Mouse (Mus musculus) intestine, postnatal 0 days (tissue): Measurements from ENCODE around the gene Patl2. TPM values are rescaled to one million over a fixed set of nuclear protein-coding genes. Genes with fewer than 3 reads are reported as not detected.

Experiments
- ATAC-seq: fragments of 200-750 bp; cut with Nextera tagmentation; 2 replicates; pipeline ENCODE4 v1.8.0; 2017; ENCODE audit warnings: mild to moderate bottlenecking, moderate TSS enrichment, moderate library complexity
- H3K27ac ChIP-seq: fragments of 300-500 bp; sonication (generic); 2 replicates; pipeline ENCODE4 v1.5.1; 2014; ENCODE audit warnings: mild to moderate bottlenecking, low read depth, low read length, moderate library complexity
- H3K27me3 ChIP-seq: fragments of 300-500 bp; sonication (generic); replicated peaks from 2 replicates; pipeline ENCODE4 v1.6.1; 2014; ENCODE audit warnings: low read length, mixed read lengths; ENCODE audit not compliant: control insufficient read depth, insufficient read depth
- H3K36me3 ChIP-seq: fragments of 300-500 bp; sonication (generic); 2 replicates; pipeline ENCODE4 v1.6.1; 2014; ENCODE audit warnings: mild to moderate bottlenecking, moderate library complexity; ENCODE audit not compliant: control insufficient read depth, insufficient read depth
- H3K4me1 ChIP-seq: fragments of 300-500 bp; sonication (generic); replicated peaks from 2 replicates; pipeline ENCODE4 v1.6.1; 2014; ENCODE audit warnings: antibody characterized with exemption, low read length, mixed read lengths; ENCODE audit not compliant: control insufficient read depth, insufficient read depth
- H3K4me2 ChIP-seq: fragments of 300-500 bp; sonication (generic); replicated peaks from 2 replicates; pipeline ENCODE4 v1.6.1; 2014; ENCODE audit warnings: low read depth, mild to moderate bottlenecking, moderate library complexity
- H3K4me3 ChIP-seq: fragments of 300-500 bp; sonication (generic); 2 replicates; pipeline ENCODE4 v1.5.1; 2014; ENCODE audit warnings: low read depth, low read length
- H3K9ac ChIP-seq: fragments of 300-500 bp; sonication (generic); 2 replicates; pipeline ENCODE4 v1.6.1; 2014; ENCODE audit warnings: mild to moderate bottlenecking, low read depth, low read length
- H3K9me3 ChIP-seq: fragments of 300-500 bp; sonication (generic); 2 replicates; pipeline ENCODE4 v1.6.1; 2016; ENCODE audit warnings: mixed run types; ENCODE audit not compliant: control insufficient read depth
- CTCF ChIP-seq: sonication (generic); IDR thresholded peaks from 2 replicates; pipeline ENCODE4 v1.5.1; 2016; ENCODE audit warnings: low read depth, mild to moderate bottlenecking, control low read depth, antibody characterized with exemption, moderate library complexity
- WGBS: fragments of 180-500 bp; shearing (Covaris S2); extraction: QIAGEN DNeasy Blood & Tissue Kit; methylation state at CpG from one replicate; pipeline ENCODE4 v1.1.7; 2014; 5-methylcytosine and 5-hydroxymethylcytosine counted together
- polyA plus RNA-seq: library from polyadenylated mRNA; unstranded; fragments of >200 nt; fragmentation: Nextera tagmentation; extraction: Ambion mirVana; gene quantifications from 2 replicates; pipeline ENCODE4 v1.2.1, GENCODE M21; 2015

The Patl2 gene
- polyA plus RNA-seq, 1 experiment from 2014 or later, result 0.04 TPM

- TF ChIP-seq CTCF, result no peak
- H3K36me3 ChIP-seq, result peaks cover 32% of the 10 kb centered on the region
- WGBS, result 88% methylated on average over 4 of the region's 4 CpGs
- peak; percentile 75 for ATAC-seq
- H3K27ac ChIP-seq, result no peak overlapping the region
- H3K4me3 ChIP-seq, result no peak overlapping the region
- no peaks in the 10 kb centered on the region; the same call in 1 of the 2 replicates for H3K4me1 ChIP-seq
- no peak overlapping the region for H3K4me2 ChIP-seq
- H3K27me3 ChIP-seq, result no peaks in the 10 kb centered on the region
- H3K9ac ChIP-seq, result no peak overlapping the region
- H3K9me3 ChIP-seq, result no peaks in the 10 kb centered on the region
Observed at GRCm38 (mm10) chr2:122156051-122156700, 29.8 kb downstream of the Patl2 start.

DNA sequence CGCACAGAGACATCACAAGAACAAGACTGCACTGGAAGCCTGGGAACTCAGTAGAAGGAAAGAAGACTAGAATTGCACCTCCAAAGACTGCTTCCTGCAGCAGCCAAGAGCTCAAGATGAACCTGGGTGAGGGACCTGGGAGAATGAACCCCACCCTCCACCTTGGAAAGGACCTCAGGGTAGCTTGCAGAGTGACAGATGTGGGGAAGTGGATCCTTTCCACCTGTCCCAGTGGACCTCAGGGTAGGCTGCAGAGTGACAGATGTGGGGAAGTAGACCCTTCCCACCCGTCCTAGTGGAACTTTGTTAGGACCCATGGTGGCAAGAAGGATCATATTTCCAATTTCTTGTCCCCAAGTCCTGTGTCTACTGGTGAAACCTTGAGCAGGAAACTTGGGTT is 30.7 kb downstream of the Patl2 start:
- H3K4me2 ChIP-seq, result no peak overlapping the region
- WGBS, result 76% methylated on average over 2 of the region's 2 CpGs

GRCm38 (mm10) chr2:122154479-122154878 is 31.5 kb downstream of the Patl2 start:
- Histone ChIP-seq H3K9me3 (no peaks in the 10 kb centered on the region), H3K27ac (no peak overlapping the region), H3K4me3 (no peak overlapping the region), H3K27me3 (no peaks in the 10 kb centered on the region), H3K36me3 (peaks cover 43% of the 10 kb centered on the region), H3K4me1 (no peaks in the 10 kb centered on the region; the same call in 1 of the 2 replicates), H3K4me2 (no peak overlapping the region), H3K9ac (no peak overlapping the region)
- no peak for ATAC-seq
- WGBS, result 91% methylated on average over 2 of the region's 2 CpGs
- no peak for TF ChIP-seq CTCF

More for the DNA sequence above, 30.7 kb downstream of the Patl2 start:
- no peaks in the 10 kb centered on the region for H3K27me3 ChIP-seq
- no peak overlapping the region for H3K9ac ChIP-seq
- H3K27ac ChIP-seq, result no peak overlapping the region
- no peak for ATAC-seq
- TF ChIP-seq CTCF, result no peak
- no peaks in the 10 kb centered on the region for H3K9me3 ChIP-seq
- no peaks in the 10 kb centered on the region; the same call in 1 of the 2 replicates for H3K4me1 ChIP-seq
- H3K4me3 ChIP-seq, result no peak overlapping the region
- peaks cover 41% of the 10 kb centered on the region for H3K36me3 ChIP-seq

DNA sequence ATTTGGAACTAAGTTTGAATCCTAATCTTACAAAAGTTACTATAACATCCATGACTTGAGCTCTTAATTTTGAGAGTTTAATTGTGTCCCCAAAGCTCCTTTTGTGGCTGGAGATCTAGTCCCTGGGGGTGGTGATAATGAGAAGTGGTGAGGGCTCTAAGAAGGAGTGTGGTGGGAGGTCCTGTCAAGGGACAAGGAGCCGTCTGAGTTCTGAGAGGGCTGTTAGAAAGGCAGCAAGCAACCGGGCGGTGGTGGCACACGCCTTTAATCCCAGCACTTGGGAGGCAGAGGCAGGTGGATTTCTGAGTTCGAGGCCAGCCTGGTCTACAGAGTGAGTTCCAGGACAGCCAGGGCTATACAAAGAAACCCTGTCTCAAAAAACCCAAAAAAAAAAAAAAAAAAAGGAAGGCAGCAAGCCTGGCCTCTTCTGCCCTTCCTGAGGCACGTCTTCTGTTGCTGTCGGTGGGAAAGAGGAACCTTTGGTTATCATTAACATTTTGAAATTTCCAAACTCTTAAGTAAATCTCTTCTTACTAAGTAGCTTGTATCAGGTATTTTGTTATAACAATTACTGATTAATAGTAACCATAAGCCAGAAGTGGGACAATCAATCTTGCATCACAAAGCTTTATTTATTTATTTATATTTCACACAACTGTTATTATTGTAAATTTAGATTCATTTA is 32.2 kb downstream of the Patl2 start:
- H3K36me3 ChIP-seq, result peaks cover 43% of the 10 kb centered on the region
- H3K9me3 ChIP-seq, result no peaks in the 10 kb centered on the region
- no peak for ATAC-seq
- no peak overlapping the region for H3K4me3 ChIP-seq
- no peak overlapping the region for H3K9ac ChIP-seq
- no peak overlapping the region for H3K4me2 ChIP-seq
- H3K27me3 ChIP-seq, result no peaks in the 10 kb centered on the region
- no peaks in the 10 kb centered on the region; the same call in 1 of the 2 replicates for H3K4me1 ChIP-seq
- H3K27ac ChIP-seq, result no peak overlapping the region
- TF ChIP-seq CTCF, result no peak
- 87% methylated on average over 6 of the region's 7 CpGs for WGBS

GRCm38 (mm10) chr2:122152850-122153249 is 33.1 kb downstream of the Patl2 start:
- no peak for ATAC-seq
- H3K9ac ChIP-seq, result no peak overlapping the region
- no peak overlapping the region for H3K27ac ChIP-seq
- H3K36me3 ChIP-seq, result peaks cover 43% of the 10 kb centered on the region
- WGBS, result 86% methylated on average over 3 of the region's 3 CpGs
- H3K9me3 ChIP-seq, result no peaks in the 10 kb centered on the region
- H3K4me1 ChIP-seq, result no peaks in the 10 kb centered on the region; the same call in 1 of the 2 replicates
- TF ChIP-seq CTCF, result no peak
- no peak overlapping the region for H3K4me3 ChIP-seq
- no peak overlapping the region for H3K4me2 ChIP-seq
- no peaks in the 10 kb centered on the region for H3K27me3 ChIP-seq

- peak overlapping the region; percentile 68; the same call in 1 of the 2 replicates for H3K4me2 ChIP-seq
- H3K4me3 ChIP-seq, result no peak overlapping the region
- peaks cover 7% of the 10 kb centered on the region; the same call in 1 of the 2 replicates for H3K4me1 ChIP-seq
- no peaks in the 10 kb centered on the region for H3K27me3 ChIP-seq
- no peaks in the 10 kb centered on the region for H3K9me3 ChIP-seq
- 91% methylated on average over 1 of the region's 1 CpGs for WGBS
- H3K9ac ChIP-seq, result no peak overlapping the region
- no peak overlapping the region for H3K27ac ChIP-seq
- ATAC-seq, result no peak
- H3K36me3 ChIP-seq, result peaks cover 43% of the 10 kb centered on the region
- no peak for TF ChIP-seq CTCF
Observed at GRCm38 (mm10) chr2:122151221-122151620, 34.8 kb downstream of the Patl2 start.
